Mouse (Mus musculus) forebrain, postnatal 0 days (tissue): ENCODE results near the gene Gm20708. TPM values are rescaled to one million over a fixed set of nuclear protein-coding genes. Genes with fewer than 3 reads are reported as not detected.
"Not testable (repeated sequence)": the region's sequence is repeated elsewhere in the genome, so short reads cannot be mapped to it uniquely, and the experiment has no call there.

Experiments
- ATAC-seq: fragments of 200-750 bp; cut with Nextera tagmentation; 2 replicates; pipeline ENCODE4 v1.8.0; 2017; ENCODE audit warnings: mild to moderate bottlenecking, moderate library complexity
- DNase-seq: peaks from one replicate; pipeline ENCODE4 v3.0.0-alpha.2; 2015
- H3K27ac ChIP-seq: fragments of 300-500 bp; sonication (generic); 2 replicates; pipeline ENCODE4 v1.5.1; 2014; ENCODE audit warnings: low read depth, mild to moderate bottlenecking, antibody characterized with exemption, low read length, moderate library complexity, mixed read lengths
- H3K27me3 ChIP-seq: fragments of 300-500 bp; sonication (generic); 2 replicates; pipeline ENCODE4 v1.6.1; 2014; ENCODE audit warnings: mild to moderate bottlenecking, low read length, mixed read lengths; ENCODE audit not compliant: insufficient read depth
- H3K36me3 ChIP-seq: fragments of 300-500 bp; sonication (generic); 2 replicates; pipeline ENCODE4 v1.6.1; 2014; ENCODE audit warnings: mild to moderate bottlenecking, moderate library complexity; ENCODE audit not compliant: insufficient read depth
- H3K4me1 ChIP-seq: fragments of 300-500 bp; sonication (generic); 2 replicates; pipeline ENCODE4 v1.6.1; 2014; ENCODE audit warnings: antibody characterized with exemption; ENCODE audit not compliant: insufficient read depth
- H3K4me2 ChIP-seq: fragments of 300-500 bp; sonication (generic); 2 replicates; pipeline ENCODE4 v1.6.1; 2014; ENCODE audit warnings: low read depth, mild to moderate bottlenecking, moderate library complexity
- H3K4me3 ChIP-seq: fragments of 300-500 bp; sonication (generic); 2 replicates; pipeline ENCODE4 v1.5.1; 2014; ENCODE audit warnings: low read depth, low read length, mixed read lengths
- H3K9ac ChIP-seq: fragments of 300-500 bp; sonication (generic); 2 replicates; pipeline ENCODE4 v1.6.1; 2014; ENCODE audit warnings: mild to moderate bottlenecking
- H3K9me3 ChIP-seq: fragments of 300-500 bp; sonication (generic); 2 replicates; pipeline ENCODE4 v1.6.1; 2016; ENCODE audit warnings: low read length
- CTCF ChIP-seq: sonication (generic); IDR thresholded peaks from 2 replicates; pipeline ENCODE4 v1.5.1; 2016; ENCODE audit warnings: antibody characterized with exemption, control low read depth, low read depth
- whole genome bisulfite sequencing: fragments of 180-500 bp; shearing (Covaris S2); extraction: QIAGEN DNeasy Blood & Tissue Kit; methylation state at CpG from one replicate; pipeline ENCODE4 v1.1.7; 2014; 5-methylcytosine and 5-hydroxymethylcytosine counted together
- polyA plus RNA-seq: library from polyadenylated mRNA; unstranded; fragments of >200 nt; fragmentation: Nextera tagmentation; extraction: Ambion mirVana; gene quantifications from 2 replicates; pipeline ENCODE4 v1.2.1, GENCODE M21; 2015
- total RNA-seq: library from RNA; depleted of rRNA; stranded (reverse); fragments of >200 nt; gene quantifications from 2 replicates; pipeline ENCODE4 v1.2.3, GENCODE M21; 2014

Gm20708 gene
- total and polyA plus RNA-seq, 2 experiments from 2014 or later = 1.1 to 2.0 TPM

GRCm38 (mm10) chr11:117806781-117807180 is 2.7 kb upstream of the Gm20708 start:
- no peak for TF ChIP-seq CTCF
- DNase-seq = no peak
- H3K9ac ChIP-seq = no peak overlapping the region
- H3K27ac ChIP-seq = no peak overlapping the region
- 93% methylated on average over 6 of the region's 6 CpGs for WGBS
- H3K36me3 ChIP-seq = no peaks in the 10 kb centered on the region
- ATAC-seq = no peak
- H3K4me1 ChIP-seq = peaks cover 7% of the 10 kb centered on the region; the same call in 1 of the 2 replicates
- no peak overlapping the region for H3K4me2 ChIP-seq
- H3K4me3 ChIP-seq = no peak overlapping the region
- peaks cover 7% of the 10 kb centered on the region; the same call in 1 of the 2 replicates for H3K27me3 ChIP-seq
- H3K9me3 ChIP-seq = no peaks in the 10 kb centered on the region

- no peaks in the 10 kb centered on the region for H3K36me3 ChIP-seq
- peak overlapping the region; percentile 55 for H3K4me3 ChIP-seq
- no peaks in the 10 kb centered on the region for H3K9me3 ChIP-seq
- H3K27me3 ChIP-seq = peaks cover 7% of the 10 kb centered on the region; the same call in 1 of the 2 replicates
- WGBS = 0% methylated on average over 21 of the region's 21 CpGs
- ATAC-seq = peak; percentile 90
- H3K9ac ChIP-seq = peak overlapping the region; percentile 41
- DNase-seq = peak; percentile 76
- peaks cover 7% of the 10 kb centered on the region; the same call in 1 of the 2 replicates for H3K4me1 ChIP-seq
- H3K4me2 ChIP-seq = peak overlapping the region; percentile 96
- no peak overlapping the region for H3K27ac ChIP-seq
- TF ChIP-seq CTCF = peak; percentile 70
These were observed 1.1 kb downstream of the Gm20708 start for GRCm38 (mm10) chr11:117810401-117811046.

DNA sequence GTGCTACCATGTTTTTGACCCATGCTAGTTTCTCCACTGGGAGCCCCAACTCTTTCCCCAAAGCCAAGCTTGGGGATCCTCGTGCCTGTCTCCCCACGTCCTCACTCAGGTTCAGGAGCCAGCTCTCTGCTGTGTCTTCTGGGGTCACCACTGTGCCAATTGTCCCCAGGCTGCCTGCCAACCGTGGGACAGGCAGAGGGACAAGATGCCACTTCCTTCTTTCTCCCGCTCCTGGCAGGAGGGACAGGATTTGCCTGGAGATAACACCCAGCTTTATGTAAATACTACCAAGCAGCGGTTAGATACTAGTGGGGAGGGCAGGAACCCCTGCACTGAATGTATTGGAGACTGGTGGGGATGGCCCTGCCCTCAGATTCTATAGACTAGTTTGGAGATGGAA is 4.4 kb downstream of the Gm20708 start:
- no peak for TF ChIP-seq CTCF
- no peak for DNase-seq
- H3K4me3 ChIP-seq = no peak overlapping the region
- no peak for ATAC-seq
- no peaks in the 10 kb centered on the region for H3K9me3 ChIP-seq
- H3K27ac ChIP-seq = no peak overlapping the region
- H3K4me2 ChIP-seq = no peak overlapping the region
- peaks cover 7% of the 10 kb centered on the region; the same call in 1 of the 2 replicates for H3K4me1 ChIP-seq
- H3K36me3 ChIP-seq = no peaks in the 10 kb centered on the region
- H3K9ac ChIP-seq = no peak overlapping the region
- H3K27me3 ChIP-seq = peaks cover 4% of the 10 kb centered on the region; the same call in 1 of the 2 replicates
- WGBS = 69% methylated on average over 5 of the region's 5 CpGs

DNA sequence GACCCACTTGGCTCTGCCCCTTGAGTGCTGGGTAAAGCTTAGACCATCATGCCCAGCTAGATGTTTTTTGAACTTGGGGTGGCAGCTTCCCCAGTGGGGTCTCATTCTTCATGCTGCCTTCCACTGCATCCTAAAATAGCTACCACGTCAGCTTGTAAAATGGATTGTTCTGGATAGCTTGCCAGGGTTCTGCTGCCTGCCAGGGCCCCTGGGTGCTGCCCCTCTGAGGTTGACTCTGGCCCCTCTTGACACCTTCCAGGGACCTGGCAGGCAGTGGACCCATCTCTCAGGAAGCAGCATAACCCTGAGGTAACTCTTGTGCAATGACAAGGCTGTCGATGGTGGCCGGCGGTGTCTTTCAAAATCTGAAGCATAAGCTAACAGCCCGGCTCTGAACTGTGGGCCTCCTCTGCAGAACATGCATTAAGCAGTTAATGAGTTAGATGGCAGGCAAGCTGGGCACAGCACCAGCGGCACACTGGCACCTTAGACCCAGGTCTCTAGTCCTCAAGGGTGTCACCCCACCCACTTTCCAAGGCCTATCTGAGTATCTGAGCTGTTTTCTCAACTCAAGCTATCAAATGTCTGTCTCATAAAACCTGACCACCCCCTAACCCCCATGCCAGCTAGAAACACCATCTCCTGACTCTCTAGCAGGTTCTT is 5.4 kb downstream of the Gm20708 start:
- DNase-seq (no peak), ATAC-seq (no peak)
- Histone ChIP-seq H3K4me3 (no peak overlapping the region), H3K4me2 (no peak overlapping the region), H3K9me3 (no peaks in the 10 kb centered on the region), H3K36me3 (no peaks in the 10 kb centered on the region), H3K4me1 (peaks cover 2% of the 10 kb centered on the region; the same call in 1 of the 2 replicates), H3K27me3 (no peaks in the 10 kb centered on the region), H3K9ac (no peak overlapping the region), H3K27ac (no peak overlapping the region)
- no peak for TF ChIP-seq CTCF
- whole genome bisulfite sequencing = 87% methylated on average over 6 of the region's 6 CpGs

DNA sequence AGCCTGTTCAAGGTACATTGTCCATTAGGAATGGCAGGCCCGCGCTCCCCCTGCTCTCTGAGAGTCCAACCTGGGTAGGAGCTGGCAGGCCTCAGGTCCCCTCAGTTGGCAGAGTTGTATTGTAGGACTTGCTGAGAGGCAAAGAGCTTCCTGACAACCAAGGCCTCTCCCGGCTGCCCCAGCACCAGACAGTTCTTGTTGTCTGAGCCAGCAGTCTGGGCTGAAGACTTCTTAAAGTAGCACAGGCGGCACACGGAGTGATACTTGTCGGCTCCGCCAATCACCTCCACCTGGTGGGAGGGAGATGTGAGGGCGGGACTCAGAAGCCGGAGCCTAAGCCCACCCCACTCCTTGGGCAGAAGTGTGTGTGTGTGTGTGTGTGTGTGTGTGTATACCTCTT is 6.4 kb downstream of the Gm20708 start:
- not testable (repeated sequence) for H3K9ac ChIP-seq, H3K36me3 ChIP-seq, H3K9me3 ChIP-seq, H3K27me3 ChIP-seq, H3K4me1 ChIP-seq, H3K4me3 ChIP-seq, DNase-seq, H3K27ac ChIP-seq, H3K4me2 ChIP-seq, ATAC-seq
- WGBS = 78% methylated on average over 9 of the region's 9 CpGs

GRCm38 (mm10) chr11:117816389-117816996 is 7.0 kb downstream of the Gm20708 start:
- Histone ChIP-seq H3K9me3 (no peaks in the 10 kb centered on the region), H3K4me2 (no peak overlapping the region), H3K4me3 (no peak overlapping the region), H3K27me3 (no peaks in the 10 kb centered on the region), H3K36me3 (no peaks in the 10 kb centered on the region), H3K9ac (no peak overlapping the region), H3K27ac (no peak overlapping the region), H3K4me1 (no peaks in the 10 kb centered on the region)
- TF ChIP-seq CTCF = no peak
- no peak for DNase-seq
- ATAC-seq = no peak
- 84% methylated on average over 13 of the region's 13 CpGs for WGBS

DNA sequence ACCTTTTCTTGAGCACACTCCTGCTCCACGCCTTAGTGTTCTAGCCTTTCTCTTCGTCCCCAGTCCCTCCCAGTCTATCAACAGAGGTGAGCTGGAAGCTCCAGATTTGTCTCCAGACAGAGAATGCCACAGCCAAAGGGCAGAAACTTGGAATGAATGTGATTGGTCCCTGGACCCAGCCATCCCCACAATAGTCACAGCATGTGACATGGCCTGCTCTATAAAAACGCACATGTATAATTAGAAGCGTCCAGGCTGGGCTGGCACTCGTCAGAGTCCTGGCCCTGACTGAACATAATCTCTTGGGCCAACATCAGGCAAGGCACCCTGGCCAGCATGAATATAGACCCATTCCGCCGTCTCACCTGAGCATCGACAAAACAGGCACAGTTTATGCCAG is 9.6 kb downstream of the Gm20708 start:
- no peak for DNase-seq
- Histone ChIP-seq H3K4me1 (no peaks in the 10 kb centered on the region), H3K27me3 (no peaks in the 10 kb centered on the region), H3K9ac (no peak overlapping the region), H3K36me3 (no peaks in the 10 kb centered on the region), H3K4me3 (no peak overlapping the region), H3K4me2 (no peak overlapping the region), H3K27ac (no peak overlapping the region), H3K9me3 (no peaks in the 10 kb centered on the region)
- no peak for ATAC-seq
- no peak for TF ChIP-seq CTCF
- 50% methylated on average over 8 of the region's 8 CpGs for WGBS
